Mouse (Mus musculus) MEL (cell line): Measurements from ENCODE around the gene Lrrfip1.

Experiments used
- CTCF ChIP-seq, 3 experiments: IDR thresholded peaks in 2 of 3; conservative IDR thresholded peaks in 1 of 3; 2 replicates each; pipeline ENCODE4 v1.5.1; 2011 to 2012; ENCODE audit warnings: low read length in 3 of 3, low read depth in 2 of 3, mild to moderate bottlenecking in 2 of 3, improper control_type of control experiment in 1 of 3, inconsistent platforms in 1 of 3, mixed read lengths in 1 of 3, moderate library complexity in 1 of 3; ENCODE audit not compliant: control insufficient read depth in 1 of 3, insufficient read depth in 1 of 3, poor library complexity in 1 of 3, severe bottlenecking in 1 of 3
- EP300 ChIP-seq, 2 experiments: IDR thresholded peaks; 2 replicates each; pipeline ENCODE4 v1.6.1; 2011; ENCODE audit warnings: improper control_type of control experiment in 2 of 2, low read length in 2 of 2, low read depth in 1 of 2, mild to moderate bottlenecking in 1 of 2
- POLR2A ChIP-seq, 2 experiments: IDR thresholded peaks; 2 replicates each; pipeline ENCODE4 v1.6.1; 2011 to 2012; ENCODE audit warnings: low read length in 2 of 2, mild to moderate bottlenecking in 2 of 2, control low read depth in 1 of 2, improper control_type of control experiment in 1 of 2, low read depth in 1 of 2, moderate library complexity in 1 of 2; ENCODE audit not compliant: control insufficient read depth in 1 of 2, insufficient read depth in 1 of 2, poor library complexity in 1 of 2
- SMC3 ChIP-seq: IDR thresholded peaks from 2 replicates; pipeline ENCODE4 v1.6.1; 2011; ENCODE audit warnings: low read depth, low read length, improper control_type of control experiment
- TAL1 ChIP-seq: IDR thresholded peaks from 2 replicates; pipeline ENCODE4 v1.6.1; 2012; ENCODE audit warnings: mild to moderate bottlenecking, inconsistent platforms, low read length, moderate library complexity, mixed read lengths
- TBP ChIP-seq: IDR thresholded peaks from 2 replicates; pipeline ENCODE4 v1.8.0; 2011; ENCODE audit warnings: low read depth, low read length, improper control_type of control experiment
- ZC3H11A ChIP-seq: IDR thresholded peaks from 2 replicates; pipeline ENCODE4 v1.6.1; 2012; ENCODE audit warnings: low read depth, mild to moderate bottlenecking, inconsistent platforms, low read length, improper control_type of control experiment

DNA sequence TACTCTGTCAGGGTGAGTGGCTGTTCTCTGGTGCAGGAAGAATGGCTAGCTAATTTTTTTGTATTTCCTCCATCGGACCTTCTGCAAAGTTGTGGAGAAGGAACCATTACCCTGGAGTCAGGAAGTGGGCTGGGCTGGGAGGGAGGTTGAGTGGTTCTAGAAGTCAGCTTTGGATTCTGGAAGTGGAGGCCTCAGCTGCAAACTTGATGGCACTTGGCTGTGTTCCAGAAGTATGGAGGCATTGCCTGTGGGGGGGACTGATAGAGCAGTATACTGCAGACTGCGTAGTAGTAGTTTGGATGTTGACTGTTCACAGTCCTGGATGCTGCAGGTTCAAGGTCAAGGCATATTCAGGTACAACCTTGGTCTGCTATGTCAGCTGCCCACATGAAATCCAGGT lies 12.2 kb downstream of the Lrrfip1 start:
- no peak for TF ChIP-seq CTCF (IDR thresholded peaks at IDR 0.05 in 2 of 3, conservative IDR thresholded peaks at IDR 0.05 in 1 of 3; ENCODE audit: control insufficient read depth in 1 of 3, insufficient read depth in 1 of 3, low read depth in 2 of 3, low read length in 3 of 3, poor library complexity in 1 of 3, severe bottlenecking in 1 of 3)
- no peak for TF ChIP-seq POLR2A (IDR thresholded peaks at IDR 0.05; ENCODE audit: control insufficient read depth in 1 of 2, insufficient read depth in 1 of 2, low read depth in 1 of 2, low read length in 2 of 2, poor library complexity in 1 of 2)
- TF ChIP-seq SMC3 = no peak
- no peak for TF ChIP-seq EP300 (IDR thresholded peaks at IDR 0.05; ENCODE audit: low read depth in 1 of 2, low read length in 2 of 2)
- TF ChIP-seq ZC3H11A = no peak
- no peak for TF ChIP-seq TBP
- no peak for TF ChIP-seq TAL1
